14 mouse cellular contexts compared by ENCODE assay signal in genomic region chr9:50601536-50601935, GRCm38 (mm10). TPM values are rescaled to one million over a fixed set of nuclear protein-coding genes. Genes with fewer than 3 reads are reported as not detected.
DNase-seq lines count a peak whose midpoint lies in the region; ATAC-seq and TF ChIP-seq lines count a peak whose summit lies in the region.
"Had no signal": no experiment of that assay in that cellular context is flagged by ENCODE, and none has a peak within 500 bp of the region (broad histone marks: within the 10 kb centered on the region; RNA-seq: fewer than 3 reads in every experiment).

No protein-coding gene starts in this region.

- H3K4me3 ChIP-seq in heart, embryonic 11.5 days (ENCODE audit: low read depth, low read length) = peak overlapping the region; percentile 83; the same call in 1 of the 2 replicates
- H3K4me3 ChIP-seq in G1E (ENCODE audit: low read depth, low read length) = peak overlapping the region; percentile 51; the same call in 1 of the 2 replicates
- H3K4me3 ChIP-seq in heart, embryonic 14.5 days (ENCODE audit: control insufficient read depth in 1 of 2, insufficient read depth in 1 of 2, low read depth in 1 of 2, low read length in 2 of 2) = peak overlapping the region in 1 of 2 experiments; percentile 86; a peak in 1 of 4 replicates
- peak overlapping the region; percentile 37 to 84 for H3K4me3 ChIP-seq in liver, embryonic 14.5 days (ENCODE audit: insufficient read depth in 1 of 2, low read depth in 2 of 2, low read length in 2 of 2)

- peak overlapping the region; percentile 81 for H3K4me2 ChIP-seq in heart, embryonic 11.5 days
- peak overlapping the region; percentile 87 for H3K4me2 ChIP-seq in heart, embryonic 14.5 days (ENCODE audit: low read length)
- peak overlapping the region; percentile 87 for H3K4me2 ChIP-seq in liver, embryonic 14.5 days (ENCODE audit: low read depth)

- intact Hi-C loops in heart, postnatal 36 days (cut with DNase I) = loop anchor here (5.0 kb wide), 2 partner anchors 56 to 139 kb away; partner anchors contain the start of gene Dlat

- no peaks in the 10 kb centered on the region for H3K27me3 ChIP-seq in heart, embryonic 11.5 days (ENCODE audit: control insufficient read depth, insufficient read depth, low read length)
- H3K27me3 ChIP-seq in G1E (ENCODE audit: insufficient read depth, low read length) = no peaks in the 10 kb centered on the region
- no peaks in the 10 kb centered on the region for H3K27me3 ChIP-seq in heart, embryonic 14.5 days (ENCODE audit: control insufficient read depth, insufficient read depth, low read length)
- H3K27me3 ChIP-seq in liver, embryonic 14.5 days (ENCODE audit: control insufficient read depth, insufficient read depth, low read length) = no peaks in the 10 kb centered on the region

- H3K36me3 ChIP-seq in heart, embryonic 11.5 days (ENCODE audit: control insufficient read depth, insufficient read depth, low read length) = peaks cover 31% of the 10 kb centered on the region
- peaks cover 61% of the 10 kb centered on the region for H3K36me3 ChIP-seq in G1E (replicated peaks)
- peaks cover 59% of the 10 kb centered on the region for H3K36me3 ChIP-seq in heart, embryonic 14.5 days (ENCODE audit: control insufficient read depth, insufficient read depth, low read length)
- peaks cover 50% of the 10 kb centered on the region for H3K36me3 ChIP-seq in liver, embryonic 14.5 days (replicated peaks; ENCODE audit: control insufficient read depth, insufficient read depth, low read depth)

- no peak for ATAC-seq in heart, embryonic 11.5 days (replicated peaks; ENCODE audit: insufficient number of reproducible peaks, low FRiP score, low TSS enrichment)
- ATAC-seq in G1E (ENCODE audit: extremely low read depth, insufficient number of reproducible peaks, low FRiP score, poor library complexity, severe bottlenecking) = no peak
- no peak for ATAC-seq in heart, embryonic 14.5 days (ENCODE audit: insufficient number of reproducible peaks, insufficient read depth, low FRiP score, low read depth)
- peak; percentile 55 for ATAC-seq in liver, embryonic 14.5 days (ENCODE audit: insufficient read depth)
- ATAC-seq: activated CD4-positive, CD25-positive, alpha-beta regulatory T cell, adult 4 months; forebrain, postnatal 0 days had no signal

- no peak overlapping the region for H3K27ac ChIP-seq in heart, embryonic 11.5 days (ENCODE audit: low read depth, low read length)
- H3K27ac ChIP-seq in heart, embryonic 14.5 days (replicated peaks in 1 of 2; ENCODE audit: control insufficient read depth in 1 of 2, insufficient read depth in 1 of 2, low read depth in 2 of 2, low read length in 2 of 2) = peak overlapping the region in 1 of 2 experiments; percentile 1; a peak in 1 of 4 replicates
- peak overlapping the region; percentile 71 for H3K27ac ChIP-seq in liver, embryonic 14.5 days

- peaks cover 22% of the 10 kb centered on the region for H3K4me1 ChIP-seq in heart, embryonic 11.5 days (ENCODE audit: control insufficient read depth, insufficient read depth, low read length)
- H3K4me1 ChIP-seq in G1E (ENCODE audit: insufficient read depth, low read depth, low read length) = peaks cover 33% of the 10 kb centered on the region
- H3K4me1 ChIP-seq in heart, embryonic 14.5 days (ENCODE audit: control insufficient read depth in 2 of 2, insufficient read depth in 2 of 2, low read length in 2 of 2) = peaks cover 11 to 27% of the 10 kb centered on the region in 2 experiments
- H3K4me1 ChIP-seq in liver, embryonic 14.5 days (replicated peaks; ENCODE audit: control insufficient read depth in 2 of 2, insufficient read depth in 2 of 2, low read length in 1 of 2) = peaks cover 24 to 26% of the 10 kb centered on the region in 2 experiments

- no peak for DNase-seq in heart, postnatal 36 days
- no peak for DNase-seq in G1E (ENCODE audit: low spot score)
- DNase-seq in liver, embryonic 14.5 days (ENCODE audit: low read depth in 3 of 3, low spot score in 3 of 3) = no peak
- no peak for DNase-seq in layer of hippocampus, adult 9-11 months
- DNase-seq in spleen, postnatal 14 days (ENCODE audit: low spot score in 2 of 2) = no peak
- no peak for DNase-seq in cerebellum, adult 11 months
- DNase-seq: forebrain, postnatal 0 days; lung, postnatal 10 days had no signal

- no peaks in the 10 kb centered on the region for H3K9me3 ChIP-seq in heart, embryonic 11.5 days (replicated peaks; ENCODE audit: control insufficient read depth, low read length)
- no peaks in the 10 kb centered on the region for H3K9me3 ChIP-seq in G1E (replicated peaks)
- no peaks in the 10 kb centered on the region for H3K9me3 ChIP-seq in heart, embryonic 14.5 days (ENCODE audit: control insufficient read depth, low read length)
- H3K9me3 ChIP-seq in liver, embryonic 14.5 days (ENCODE audit: control insufficient read depth, low read length) = no peaks in the 10 kb centered on the region

- H3K9ac ChIP-seq in heart, embryonic 11.5 days (ENCODE audit: low read depth, low read length) = peak overlapping the region; percentile 34; the same call in 1 of the 2 replicates
- H3K9ac ChIP-seq in heart, embryonic 14.5 days (ENCODE audit: low read length) = peak overlapping the region; percentile 90
- H3K9ac ChIP-seq in liver, embryonic 14.5 days (replicated peaks) = peak overlapping the region; percentile 84
- H3K9ac ChIP-seq: forebrain, postnatal 0 days had no signal

- no peak for TF ChIP-seq EP300 in liver, embryonic 14.5 days (IDR thresholded peaks at IDR 0.05; ENCODE audit: low read depth)

- WGBS in heart, embryonic 11.5 days (ENCODE audit: insufficient replicate concordance) = 69% methylated on average over 6 of the region's 6 CpGs
- WGBS in heart, embryonic 14.5 days = 46% methylated on average over 6 of the region's 6 CpGs
- WGBS in liver, embryonic 14.5 days (ENCODE audit: insufficient replicate concordance) = 9% methylated on average over 6 of the region's 6 CpGs

- TF ChIP-seq CTCF in G1E (IDR thresholded peaks at IDR 0.05; ENCODE audit: low read depth, low read length) = no peak
- no peak for TF ChIP-seq CTCF in liver, embryonic 14.5 days (IDR thresholded peaks at IDR 0.05; ENCODE audit: low read depth)

RNA-seq across cellular contexts. Expression of gene Sdhd, which starts 2.1 kb away (rescaled TPM):
- polyA plus RNA-seq in heart, embryonic 11.5 days (2014; fragmentation: Nextera tagmentation; extraction: Ambion mirVana) = 572 and 623 TPM in 2 replicates
- total RNA-seq in heart, postnatal 36 days (2021) = 100 to 1,000 TPM; 693 to 712 TPM
- total RNA-seq in G1E (2014; fragmentation: Nextera tagmentation) (103 and 109 TPM in 2 replicates), G1E (2017) (267 and 296 TPM in 2 replicates)
- polyA plus RNA-seq in G1E (2012) = 32.3 and 45.2 TPM in 2 replicates
- 751 and 787 TPM in 2 replicates for polyA plus RNA-seq in heart, embryonic 14.5 days (2014; fragmentation: Nextera tagmentation; extraction: Ambion mirVana)
- polyA plus RNA-seq in liver, embryonic 14.5 days (2012; rRNA removed) = 167 and 179 TPM in 2 replicates
- 322 and 337 TPM in 2 replicates for polyA plus RNA-seq in liver, embryonic 14.5 days (2014; fragmentation: Nextera tagmentation; extraction: Ambion mirVana)

RNA-seq across cellular contexts. Expression of gene Timm8b, which starts 2.2 kb away (rescaled TPM):
- 292 and 318 TPM in 2 replicates for polyA plus RNA-seq in heart, embryonic 11.5 days (2014; fragmentation: Nextera tagmentation; extraction: Ambion mirVana)
- total RNA-seq in heart, postnatal 36 days (2021) = 100 to 1,000 TPM; 271 to 284 TPM
- total RNA-seq in G1E (2014; fragmentation: Nextera tagmentation) = 88.9 and 111 TPM in 2 replicates
- 353 and 447 TPM in 2 replicates for total RNA-seq in G1E (2017)
- polyA plus RNA-seq in G1E (2012) = 11.1 and 14.8 TPM in 2 replicates
- polyA plus RNA-seq in heart, embryonic 14.5 days (2014; fragmentation: Nextera tagmentation; extraction: Ambion mirVana) = 338 and 373 TPM in 2 replicates
- 111 and 153 TPM in 2 replicates for polyA plus RNA-seq in liver, embryonic 14.5 days (2012; rRNA removed)
- 248 and 263 TPM in 2 replicates for polyA plus RNA-seq in liver, embryonic 14.5 days (2014; fragmentation: Nextera tagmentation; extraction: Ambion mirVana)

RNA-seq across cellular contexts. Expression of gene Pih1d2, which starts 15.6 kb away (rescaled TPM):
- polyA plus RNA-seq in heart, embryonic 11.5 days (2014; fragmentation: Nextera tagmentation; extraction: Ambion mirVana) = 1.8 and 3.1 TPM in 2 replicates
- total RNA-seq in heart, postnatal 36 days (2021) = under 1 TPM in 1 of 2 experiments, not detected in 1; 0.65 TPM
- 3.6 and 3.7 TPM in 2 replicates for total RNA-seq in G1E (2014; fragmentation: Nextera tagmentation)
- 2.5 and 6.5 TPM in 2 replicates for total RNA-seq in G1E (2017)
- 0.39 and 0.41 TPM in 2 replicates for polyA plus RNA-seq in G1E (2012)
- 1.9 TPM in 2 replicates for polyA plus RNA-seq in heart, embryonic 14.5 days (2014; fragmentation: Nextera tagmentation; extraction: Ambion mirVana)
- 0.18 and 0.78 TPM in 2 replicates for polyA plus RNA-seq in liver, embryonic 14.5 days (2012; rRNA removed)
- 0.56 and 1.4 TPM in 2 replicates for polyA plus RNA-seq in liver, embryonic 14.5 days (2014; fragmentation: Nextera tagmentation; extraction: Ambion mirVana)

RNA-seq across cellular contexts. Expression of gene Nkapd1, which starts 15.7 kb away (rescaled TPM):
- 20.2 and 21.3 TPM in 2 replicates for polyA plus RNA-seq in heart, embryonic 11.5 days (2014; fragmentation: Nextera tagmentation; extraction: Ambion mirVana)
- total RNA-seq in heart, postnatal 36 days (2021) = 10 to 100 TPM; 13.0 to 16.5 TPM
- 45.5 and 49.7 TPM in 2 replicates for total RNA-seq in G1E (2014; fragmentation: Nextera tagmentation)
- 24.6 and 31.0 TPM in 2 replicates for total RNA-seq in G1E (2017)
- polyA plus RNA-seq in G1E (2012) = 8.0 and 9.7 TPM in 2 replicates
- 15.4 and 18.3 TPM in 2 replicates for polyA plus RNA-seq in heart, embryonic 14.5 days (2014; fragmentation: Nextera tagmentation; extraction: Ambion mirVana)
- polyA plus RNA-seq in liver, embryonic 14.5 days (2012; rRNA removed) = 2.9 and 4.7 TPM in 2 replicates
- 7.0 and 7.3 TPM in 2 replicates for polyA plus RNA-seq in liver, embryonic 14.5 days (2014; fragmentation: Nextera tagmentation; extraction: Ambion mirVana)

RNA-seq across cellular contexts. Expression of gene Tex12, which starts 40.4 kb away (rescaled TPM):
- polyA plus RNA-seq in heart, embryonic 11.5 days (2014; fragmentation: Nextera tagmentation; extraction: Ambion mirVana) = not detected in 2 replicates
- total RNA-seq in heart, postnatal 36 days (2021) = not detected
- total RNA-seq in G1E (2014; fragmentation: Nextera tagmentation) (not detected in 2 replicates), G1E (2017) (not detected in 2 replicates)
- not detected in 2 replicates for polyA plus RNA-seq in G1E (2012)
- 0.31 TPM in 1 of 2 replicates, not detected in the other for polyA plus RNA-seq in heart, embryonic 14.5 days (2014; fragmentation: Nextera tagmentation; extraction: Ambion mirVana)
- not detected in 2 replicates for polyA plus RNA-seq in liver, embryonic 14.5 days (2012; rRNA removed)
- not detected in 2 replicates for polyA plus RNA-seq in liver, embryonic 14.5 days (2014; fragmentation: Nextera tagmentation; extraction: Ambion mirVana)
- total RNA-seq: forebrain, postnatal 0 days; left cerebral cortex, adult 8-10 months had no signal
- polyA plus RNA-seq: activated CD4-positive, CD25-positive, alpha-beta regulatory T cell, adult 4 months; embryonic facial prominence, embryonic 11.5 days; gonadal fat pad, adult 2 months had no signal

Comparison
In these comparisons a context has a peak if more than half of its experiments do, and no peak if none do; other contexts are left out.
1. H3K9ac ChIP-seq: peak in every context shown above with its lines; median percentile 90 in heart, embryonic 14.5 days; 84 in liver, embryonic 14.5 days; 34 in heart, embryonic 11.5 days.